Comparison of ENCODE assay signal across 1 mouse cellular context in genomic region chr1:155112875-155113274, GRCm38 (mm10).
TF ChIP-seq lines count a peak whose summit lies in the region.

No protein-coding gene starts in this region.

TF ChIP-seq in MEL, 35 proteins besides CTCF, POLR2A, EP300 and RAD21:
- peak; percentile 58; the same call in 1 of the 2 replicates for TF ChIP-seq POLR2AphosphoS5 (IDR thresholded peaks at IDR 0.05; ENCODE audit: borderline replicate concordance, low read depth, low read length)
- TF ChIP-seq ZNF384 (IDR thresholded peaks at IDR 0.05; ENCODE audit: low read depth, low read length): no peak
